8 mouse cellular contexts compared by ENCODE assay signal in the genomic region with DNA sequence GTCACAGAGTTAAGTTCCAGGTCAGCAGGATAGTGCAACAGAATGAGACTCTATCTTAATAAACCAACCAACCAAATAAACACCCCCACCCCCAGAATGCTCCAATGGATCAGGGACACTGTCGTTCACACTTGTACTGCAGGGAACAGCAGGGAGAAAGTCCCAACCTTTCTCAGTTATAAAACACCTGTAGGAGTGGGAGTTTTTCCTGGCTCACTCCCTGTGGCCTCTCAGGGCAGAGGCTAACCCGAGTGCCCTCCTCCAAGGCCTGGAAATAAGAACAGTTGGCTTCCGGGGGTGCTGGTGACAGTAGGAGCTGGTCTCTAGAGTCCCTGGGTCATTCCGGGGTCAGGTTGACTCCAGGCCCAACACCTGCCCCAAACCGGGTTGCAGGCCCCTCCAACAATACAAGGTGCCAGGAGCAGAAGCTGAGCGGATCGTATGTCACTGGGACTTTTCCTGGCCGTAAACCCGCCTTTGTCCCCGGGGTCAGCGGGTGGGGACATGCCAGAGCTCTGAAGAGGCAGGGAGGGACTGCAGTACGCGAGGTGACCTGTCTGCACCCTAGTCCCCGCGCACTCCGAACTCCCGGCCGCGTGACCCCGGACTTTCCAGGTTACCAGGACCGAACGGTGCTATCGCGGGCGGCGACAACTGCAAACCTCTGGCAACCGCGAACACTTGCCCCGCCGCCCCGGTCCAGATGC. TPM values are rescaled to one million over a fixed set of nuclear protein-coding genes. Genes with fewer than 3 reads are reported as not detected.
DNase-seq lines count a peak whose midpoint lies in the region; ATAC-seq and TF ChIP-seq lines count a peak whose summit lies in the region.

No protein-coding gene starts in this region.

- under 1% methylated on average over 31 of the region's 31 CpGs for WGBS in heart, embryonic 16.5 days
- under 1% methylated on average over 31 of the region's 31 CpGs for WGBS in hindbrain, embryonic 13.5 days
- WGBS in lung, postnatal 0 days: 2% methylated on average over 31 of the region's 31 CpGs

- in situ Hi-C loops in Patski (cut with MboI; ENCODE audit: low pct_unique_long_range_greater_than_20kb): no loop called here

- no peak for DNase-seq in heart, adult 18-20 months
- DNase-seq in Patski (ENCODE audit: low read depth, low spot score): no peak
- no peak for DNase-seq in lung, postnatal 0 days (ENCODE audit: low spot score)
- DNase-seq in adrenal gland, postnatal 4 days (ENCODE audit: low spot score in 2 of 2): no peak
- DNase-seq in spleen, postnatal 4 days (ENCODE audit: low spot score in 2 of 2): no peak

- H3K36me3 ChIP-seq in heart, embryonic 16.5 days (ENCODE audit: control insufficient read depth, insufficient read depth): peaks cover 17% of the 10 kb centered on the region
- H3K36me3 ChIP-seq in hindbrain, embryonic 13.5 days: 0 out of 2 replicates have a peak, but pooled peaks cover 17% of the 10 kb centered on the region
- peaks cover 9% of the 10 kb centered on the region; the same call in 1 of the 2 replicates for H3K36me3 ChIP-seq in lung, postnatal 0 days (ENCODE audit: insufficient read depth, low read length)

- CTCF ChIA-PET in Patski (lab: Charles Lee): interaction anchor here (1.0 to 1.8 kb wide), 4 partner anchors 9 to 44 kb away, joined by 3 to 4 read pairs (median 4); partner anchors contain the start of gene Lsm4

- ATAC-seq in heart, embryonic 16.5 days (replicated peaks; ENCODE audit: extremely low read depth, insufficient read depth, low FRiP score): peak; percentile 46
- ATAC-seq in Patski: peak; percentile 10
- ATAC-seq in hindbrain, embryonic 13.5 days (ENCODE audit: low FRiP score): peak; percentile 33
- ATAC-seq in lung, postnatal 0 days: peak; percentile 59
- no peak for ATAC-seq in inflammation-experienced regulatory T-cells, adult 6 months

- peak overlapping the region; percentile 94 for H3K9ac ChIP-seq in heart, embryonic 16.5 days (ENCODE audit: low read length)
- peak overlapping the region; percentile 90 for H3K9ac ChIP-seq in hindbrain, embryonic 13.5 days
- H3K9ac ChIP-seq in lung, postnatal 0 days (replicated peaks; ENCODE audit: low read depth): peak overlapping the region; percentile 68

- no peak for TF ChIP-seq EP300 in lung, postnatal 0 days (IDR thresholded peaks at IDR 0.05)

- no peak for TF ChIP-seq CTCF in Patski (IDR thresholded peaks at IDR 0.05)
- TF ChIP-seq CTCF in lung, postnatal 0 days (IDR thresholded peaks at IDR 0.05): no peak

- peak overlapping the region; percentile 91 for H3K27ac ChIP-seq in heart, embryonic 16.5 days (ENCODE audit: low read length)
- peak overlapping the region; percentile 91 for H3K27ac ChIP-seq in hindbrain, embryonic 13.5 days
- peak overlapping the region; percentile 79 for H3K27ac ChIP-seq in lung, postnatal 0 days (ENCODE audit: low read length)

- no peaks in the 10 kb centered on the region for H3K9me3 ChIP-seq in heart, embryonic 16.5 days (replicated peaks; ENCODE audit: control insufficient read depth, low read length)
- H3K9me3 ChIP-seq in hindbrain, embryonic 13.5 days: no peaks in the 10 kb centered on the region
- H3K9me3 ChIP-seq in lung, postnatal 0 days (ENCODE audit: low read length): no peaks in the 10 kb centered on the region

- peaks cover 22% of the 10 kb centered on the region for H3K4me1 ChIP-seq in heart, embryonic 16.5 days (ENCODE audit: control insufficient read depth, insufficient read depth, low read length)
- H3K4me1 ChIP-seq in hindbrain, embryonic 13.5 days (replicated peaks): peaks cover 58% of the 10 kb centered on the region
- peaks cover 13% of the 10 kb centered on the region; the same call in 1 of the 2 replicates for H3K4me1 ChIP-seq in lung, postnatal 0 days (ENCODE audit: insufficient read depth, low read depth, low read length)

- H3K4me2 ChIP-seq in heart, embryonic 16.5 days (ENCODE audit: low read depth, low read length): peak overlapping the region; percentile 84
- H3K4me2 ChIP-seq in hindbrain, embryonic 13.5 days: peak overlapping the region; percentile 67
- H3K4me2 ChIP-seq in lung, postnatal 0 days (replicated peaks; ENCODE audit: low read depth, low read length): peak overlapping the region; percentile 81

- POLR2A ChIA-PET in Patski (lab: Charles Lee): interaction anchor here (0.7 to 2.2 kb wide), 4 partner anchors 22 to 48 kb away, joined by 3 to 9 read pairs (median 4); no protein-coding TSS in a partner anchor

- peak overlapping the region; percentile 87 for H3K4me3 ChIP-seq in heart, embryonic 16.5 days (ENCODE audit: low read length)
- peak overlapping the region; percentile 75 for H3K4me3 ChIP-seq in hindbrain, embryonic 13.5 days
- H3K4me3 ChIP-seq in lung, postnatal 0 days (ENCODE audit: low read depth, low read length): peak overlapping the region; percentile 68

- no peaks in the 10 kb centered on the region for H3K27me3 ChIP-seq in heart, embryonic 16.5 days (ENCODE audit: control insufficient read depth, insufficient read depth, low read length)
- no peaks in the 10 kb centered on the region for H3K27me3 ChIP-seq in Patski
- H3K27me3 ChIP-seq in hindbrain, embryonic 13.5 days: no peaks in the 10 kb centered on the region
- H3K27me3 ChIP-seq in lung, postnatal 0 days (replicated peaks; ENCODE audit: insufficient read depth, low read length): no peaks in the 10 kb centered on the region

RNA-seq across cellular contexts. Expression of gene Pgpep1, which starts 1.1 kb away (rescaled TPM):
- polyA plus RNA-seq in heart, embryonic 16.5 days (2015; fragmentation: Nextera tagmentation; extraction: Ambion mirVana): 35.5 and 36.7 TPM in 2 replicates
- total RNA-seq in heart, adult 18-20 months (2021): 10 to 100 TPM; 40.5 to 41.1 TPM
- 116 TPM for polyA plus RNA-seq in Patski (2021)
- 103 and 105 TPM in 2 replicates for polyA plus RNA-seq in hindbrain, embryonic 13.5 days (2015; fragmentation: Nextera tagmentation; extraction: Ambion mirVana)
- polyA plus RNA-seq in lung, postnatal 0 days (2015; fragmentation: Nextera tagmentation; extraction: Ambion mirVana): 32.9 and 34.4 TPM in 2 replicates
- 10 to 100 TPM; 62.1 to 76.0 TPM for total RNA-seq in adrenal gland, postnatal 4 days (2021)
- 1 to 10 TPM; 3.8 to 6.4 (median 4.8) TPM for polyA plus RNA-seq in inflammation-experienced regulatory T-cells, adult 6 months (2017; shearing (Covaris generic))

RNA-seq across cellular contexts. Expression of gene Lsm4, which starts 14.0 kb away (rescaled TPM):
- polyA plus RNA-seq in heart, embryonic 16.5 days (2015; fragmentation: Nextera tagmentation; extraction: Ambion mirVana): 252 and 258 TPM in 2 replicates
- 10 to 100 TPM; 66.7 to 73.1 TPM for total RNA-seq in heart, adult 18-20 months (2021)
- polyA plus RNA-seq in Patski (2021): 189 TPM
- polyA plus RNA-seq in hindbrain, embryonic 13.5 days (2015; fragmentation: Nextera tagmentation; extraction: Ambion mirVana): 191 and 193 TPM in 2 replicates
- 95.9 and 104 TPM in 2 replicates for polyA plus RNA-seq in lung, postnatal 0 days (2015; fragmentation: Nextera tagmentation; extraction: Ambion mirVana)
- 10 to 100 TPM; 96.6 to 99.0 TPM for total RNA-seq in adrenal gland, postnatal 4 days (2021)
- polyA plus RNA-seq in inflammation-experienced regulatory T-cells, adult 6 months (2017; shearing (Covaris generic)): 100 to 1,000 TPM in 1 of 3 experiments, 10 to 100 TPM in 2; 79.0 to 128 (median 97.8) TPM

RNA-seq across cellular contexts. Expression of gene Gdf15, which starts 26.8 kb away (rescaled TPM):
- polyA plus RNA-seq in heart, embryonic 16.5 days (2015; fragmentation: Nextera tagmentation; extraction: Ambion mirVana): 1.2 and 1.6 TPM in 2 replicates
- total RNA-seq in heart, adult 18-20 months (2021): 1 to 10 TPM; 1.4 to 2.0 TPM
- polyA plus RNA-seq in Patski (2021): 354 TPM
- polyA plus RNA-seq in hindbrain, embryonic 13.5 days (2015; fragmentation: Nextera tagmentation; extraction: Ambion mirVana): 0.12 and 0.14 TPM in 2 replicates
- 1.3 and 2.3 TPM in 2 replicates for polyA plus RNA-seq in lung, postnatal 0 days (2015; fragmentation: Nextera tagmentation; extraction: Ambion mirVana)
- total RNA-seq in adrenal gland, postnatal 4 days (2021): 1 to 10 TPM in 1 of 2 experiments, under 1 TPM in 1; 0.59 to 1.8 TPM
- not detected for polyA plus RNA-seq in inflammation-experienced regulatory T-cells, adult 6 months (2017; shearing (Covaris generic))

RNA-seq across cellular contexts. Expression of gene Jund, which starts 39.7 kb away (rescaled TPM):
- 58.7 and 59.3 TPM in 2 replicates for polyA plus RNA-seq in heart, embryonic 16.5 days (2015; fragmentation: Nextera tagmentation; extraction: Ambion mirVana)
- 100 to 1,000 TPM; 129 to 138 TPM for total RNA-seq in heart, adult 18-20 months (2021)
- polyA plus RNA-seq in Patski (2021): 376 TPM
- 79.2 and 94.3 TPM in 2 replicates for polyA plus RNA-seq in hindbrain, embryonic 13.5 days (2015; fragmentation: Nextera tagmentation; extraction: Ambion mirVana)
- polyA plus RNA-seq in lung, postnatal 0 days (2015; fragmentation: Nextera tagmentation; extraction: Ambion mirVana): 107 and 109 TPM in 2 replicates
- 100 to 1,000 TPM; 185 to 195 TPM for total RNA-seq in adrenal gland, postnatal 4 days (2021)
- 10 to 100 TPM; 13.9 to 23.2 (median 16.6) TPM for polyA plus RNA-seq in inflammation-experienced regulatory T-cells, adult 6 months (2017; shearing (Covaris generic))

RNA-seq across cellular contexts. Expression of gene Lrrc25, which starts 43.1 kb away (rescaled TPM):
- 1.8 and 2.3 TPM in 2 replicates for polyA plus RNA-seq in heart, embryonic 16.5 days (2015; fragmentation: Nextera tagmentation; extraction: Ambion mirVana)
- total RNA-seq in heart, adult 18-20 months (2021): 1 to 10 TPM; 1.6 to 2.5 TPM
- 0.04 TPM for polyA plus RNA-seq in Patski (2021)
- 1.5 and 1.9 TPM in 2 replicates for polyA plus RNA-seq in hindbrain, embryonic 13.5 days (2015; fragmentation: Nextera tagmentation; extraction: Ambion mirVana)
- 4.2 TPM in 2 replicates for polyA plus RNA-seq in lung, postnatal 0 days (2015; fragmentation: Nextera tagmentation; extraction: Ambion mirVana)
- 1 to 10 TPM; 2.9 to 3.8 TPM for total RNA-seq in adrenal gland, postnatal 4 days (2021)
- 1 to 10 TPM in 1 of 3 experiments, under 1 TPM in 2; 0.47 to 3.8 (median 0.71) TPM for polyA plus RNA-seq in inflammation-experienced regulatory T-cells, adult 6 months (2017; shearing (Covaris generic))

Comparison
In these comparisons a context has a peak if more than half of its experiments do, and no peak if none do; other contexts are left out.
1. RNA of gene Gdf15, which starts 26.8 kb away (polyA plus RNA-seq): 354 TPM in Patski (single experiment); 1.2 to 1.6 TPM in heart, embryonic 16.5 days, 1.3 to 2.3 TPM in lung, postnatal 0 days, 0.12 to 0.14 TPM in hindbrain, embryonic 13.5 days and not detected in inflammation-experienced regulatory T-cells, adult 6 months; every median in the first group is over 100 times any median in the second.
2. Peak in every context shown above with its lines, with median percentiles within 50 percentile points of each other: H3K27ac ChIP-seq, H3K4me2 ChIP-seq, H3K4me3 ChIP-seq and H3K9ac ChIP-seq.